Mouse (Mus musculus) granulocyte monocyte progenitor cell, adult 5-6 weeks (primary cell): ENCODE results near the gene Lrig3. TPM values are rescaled to one million over a fixed set of nuclear protein-coding genes. Genes with fewer than 3 reads are reported as not detected.
A peak's percentile ranks its signal among the peaks of the same experiment; 100 is the strongest.

ENCODE experiments used
- ATAC-seq: replicated peaks from 2 replicates; pipeline ENCODE4 v1.8.0; 2016; ENCODE audit warnings: mild to moderate bottlenecking, moderate TSS enrichment, inconsistent platforms; ENCODE audit not compliant: poor library complexity, severe bottlenecking
- total RNA-seq, 2 experiments: library from RNA; stranded (forward) in 1 of 2; stranded (reverse) in 1 of 2; fragments of 200-712, 200-1000 nt in 1 of 2; fragments of >200 nt in 1 of 2; fragmentation: Nextera tagmentation in 1 of 2; gene quantifications; 2 replicates each; pipeline ENCODE4 v1.2.3; 2014 to 2017

Gene Lrig3
- total RNA-seq, 2 experiments from 2014 or later: 1.5 TPM; not detected in 1

- no peak for ATAC-seq
These were observed 4.4 kb upstream of the Lrig3 start for GRCm38 (mm10) chr10:125961411-125962107.

GRCm38 (mm10) chr10:125964709-125965108, 1.3 kb upstream of the Lrig3 start:
- no peak for ATAC-seq

GRCm38 (mm10) chr10:125966481-125967251, 698 bp downstream of the Lrig3 start:
- peak; percentile 48 for ATAC-seq

DNA sequence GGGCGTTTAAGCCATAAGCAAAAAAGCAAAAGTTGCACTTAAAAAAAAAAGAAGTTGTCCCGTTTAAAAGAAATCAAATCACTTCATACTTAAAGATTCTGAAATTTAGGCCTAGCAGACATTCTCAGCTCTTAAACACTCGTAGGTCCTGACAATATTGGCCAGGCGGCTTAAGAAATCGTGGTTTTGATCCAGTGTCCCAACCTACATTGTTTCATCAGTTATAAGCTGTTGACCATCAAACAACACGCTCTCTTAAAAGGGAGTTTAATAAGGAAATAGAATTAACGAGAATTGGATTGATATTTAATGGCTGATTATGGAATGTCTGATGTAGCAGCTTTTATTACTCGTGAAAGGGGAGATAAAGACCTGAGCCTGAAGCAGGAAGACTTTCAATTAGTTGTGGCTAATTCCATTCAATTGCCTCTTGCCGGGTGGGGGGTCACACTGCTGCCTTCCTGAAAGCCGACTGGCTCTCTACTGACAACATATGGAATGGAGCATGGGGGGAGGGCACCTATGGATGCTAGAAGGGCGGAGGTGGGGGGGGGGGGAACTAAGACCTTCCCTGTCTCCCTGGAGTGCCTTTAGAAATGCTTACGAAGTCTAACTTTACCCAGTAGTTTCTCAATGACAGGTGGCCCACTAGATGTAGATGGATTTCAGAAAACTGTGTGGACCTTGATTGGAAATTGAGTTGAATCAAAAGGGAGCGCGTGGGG, 1.6 kb downstream of the Lrig3 start:
- ATAC-seq: no peak

- ATAC-seq: no peak
These were observed 2.5 kb downstream of the Lrig3 start for GRCm38 (mm10) chr10:125968191-125969132.

- ATAC-seq: no peak
These were observed 3.1 kb downstream of the Lrig3 start for GRCm38 (mm10) chr10:125969133-125969490.

DNA sequence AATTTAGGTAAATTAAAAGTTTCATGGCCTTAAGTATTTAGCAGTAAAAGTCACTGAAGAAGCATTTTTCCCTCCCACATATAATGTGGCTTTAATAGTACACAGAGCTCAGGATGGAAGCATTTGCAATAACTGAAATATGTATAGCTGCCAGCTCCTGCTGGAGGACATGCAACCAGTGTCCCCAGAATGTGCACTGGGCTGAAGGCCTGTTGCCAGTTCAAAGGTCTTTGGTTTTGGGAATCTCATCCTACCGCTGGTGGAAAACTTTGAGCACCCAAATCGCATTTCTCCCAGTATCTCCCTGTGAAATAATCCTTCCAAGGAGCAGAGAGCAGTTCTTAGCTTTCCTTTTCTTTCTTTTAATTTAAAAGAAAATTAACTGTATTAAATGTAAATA, 4.1 kb downstream of the Lrig3 start:
- ATAC-seq: no peak

DNA sequence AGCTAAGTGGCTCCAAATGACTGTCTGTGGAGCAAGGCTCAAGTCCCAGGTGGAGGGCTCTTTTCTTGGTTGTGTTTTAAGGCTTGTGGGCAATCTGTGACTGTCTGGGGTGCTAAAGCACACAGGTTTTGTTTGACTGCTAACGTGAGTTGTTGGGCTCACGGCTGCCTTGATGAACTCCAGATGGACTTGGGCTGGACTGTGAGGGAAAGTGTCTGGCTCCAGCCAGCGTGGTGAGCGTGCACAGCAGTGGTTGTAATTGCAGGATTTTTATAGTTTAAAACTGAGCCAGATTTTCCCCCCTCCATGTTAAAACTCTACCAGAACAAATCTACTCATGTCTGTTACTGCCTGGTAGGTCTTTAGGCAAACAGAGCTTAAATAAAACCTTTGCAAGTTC, 4.5 kb downstream of the Lrig3 start:
- no peak for ATAC-seq

- no peak for ATAC-seq
These were observed 7.8 kb downstream of the Lrig3 start for GRCm38 (mm10) chr10:125973726-125974125.

GRCm38 (mm10) chr10:125981938-125982337, 16.0 kb downstream of the Lrig3 start:
- no peak for ATAC-seq

DNA sequence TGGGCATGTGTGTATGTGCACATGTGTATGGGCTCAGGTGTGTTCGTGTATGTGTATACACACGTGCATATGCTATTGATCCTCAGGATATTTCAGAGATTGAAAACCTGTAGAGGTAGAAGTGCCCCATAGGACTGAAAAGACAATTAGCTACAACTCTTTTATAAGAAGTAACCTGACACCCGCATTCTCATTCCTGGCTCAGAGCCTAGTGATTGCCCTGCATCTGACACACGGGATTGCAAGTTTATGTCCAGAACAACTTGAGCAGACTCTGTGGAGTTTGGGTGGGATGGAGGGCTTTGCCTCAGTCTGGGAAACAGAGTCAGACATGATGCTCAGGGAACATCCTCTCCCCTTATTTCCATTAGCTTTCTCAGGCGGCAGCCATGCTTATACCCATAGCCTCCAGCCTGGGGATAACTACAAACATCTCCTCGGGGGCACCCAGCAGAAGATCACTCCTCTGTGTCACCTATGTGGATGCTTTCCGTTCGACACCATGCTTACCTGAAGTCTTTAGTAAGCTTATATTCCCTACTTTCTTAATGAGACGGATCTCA, 18.6 kb downstream of the Lrig3 start:
- no peak for ATAC-seq

- no peak for ATAC-seq
These were observed 19.8 kb downstream of the Lrig3 start for GRCm38 (mm10) chr10:125985795-125986194.

DNA sequence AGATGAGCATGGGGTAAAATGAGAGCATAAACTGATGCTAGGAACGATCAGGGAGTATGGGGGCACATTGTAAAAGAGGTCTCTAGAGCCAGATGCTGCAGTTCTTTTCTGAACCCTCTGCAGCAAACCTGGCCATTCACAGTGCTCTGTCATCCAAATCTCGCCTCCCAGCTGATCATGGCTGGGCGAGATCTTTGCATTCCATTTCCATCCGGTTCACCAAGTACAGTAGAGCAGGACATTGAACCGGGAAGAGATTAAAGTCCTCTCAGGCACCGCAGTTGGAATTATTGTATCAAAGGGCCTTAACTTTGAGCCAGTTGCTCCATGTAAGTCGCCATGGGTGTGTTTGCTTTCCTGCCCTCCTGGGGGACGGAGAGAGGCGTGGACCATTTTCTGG, 20.5 kb downstream of the Lrig3 start:
- no peak for ATAC-seq

DNA sequence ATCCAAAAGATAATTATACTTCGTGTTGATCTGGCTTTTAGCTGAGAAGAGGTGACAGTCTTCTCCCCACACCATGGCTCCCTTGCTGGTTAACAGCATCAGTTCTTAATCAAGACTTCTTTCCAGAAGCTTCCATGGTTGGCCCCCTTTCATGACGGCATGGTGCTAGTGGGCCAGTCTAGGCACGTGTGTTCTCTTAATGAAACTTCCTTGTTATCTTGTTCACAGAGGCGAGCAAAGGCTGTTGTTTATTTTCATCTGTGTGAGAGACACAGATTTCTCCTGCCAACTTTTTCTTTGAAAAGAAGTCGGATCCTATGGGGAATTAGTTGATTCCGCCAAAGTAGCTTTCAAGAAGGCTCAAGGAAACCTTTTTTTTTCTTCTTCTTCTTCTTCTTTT, 21.3 kb downstream of the Lrig3 start:
- ATAC-seq: no peak

DNA sequence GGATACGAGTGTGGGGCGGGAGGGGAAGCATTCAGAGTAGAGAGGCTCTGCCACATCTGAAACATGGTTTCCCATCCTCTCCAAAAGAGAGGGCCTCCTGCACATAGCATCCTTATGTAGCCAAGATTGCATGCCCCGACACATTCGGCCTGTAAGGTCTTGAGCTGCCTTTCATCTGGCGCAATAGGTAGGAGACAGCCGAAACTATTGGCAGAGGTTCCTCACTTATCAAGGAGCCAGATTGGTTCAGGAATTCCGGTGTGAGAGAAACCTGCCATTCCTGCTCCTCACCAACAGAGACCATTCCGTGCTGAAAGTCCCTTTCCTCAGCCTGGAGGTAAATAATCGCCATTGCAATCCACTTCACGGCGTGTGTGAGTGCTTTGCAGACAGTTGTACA, 22.1 kb downstream of the Lrig3 start:
- no peak for ATAC-seq

DNA sequence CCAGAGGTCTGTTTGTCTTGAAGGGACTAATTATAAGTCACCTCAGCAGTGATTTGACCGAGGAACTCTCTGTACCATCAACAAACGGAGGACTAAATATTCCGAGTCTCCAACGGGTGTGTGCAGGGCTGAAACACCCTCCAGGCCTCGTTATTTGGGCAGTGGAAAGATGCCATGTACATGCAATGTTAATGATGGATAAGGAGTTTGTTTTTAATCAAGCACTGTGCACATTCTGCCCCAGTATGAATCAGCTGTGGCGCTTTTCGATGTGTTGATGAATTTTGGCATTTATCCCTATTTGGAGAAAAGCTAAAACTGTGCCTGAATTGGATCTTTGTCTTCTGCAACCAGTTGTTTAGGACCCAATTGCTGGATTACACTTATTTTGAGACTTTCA, 23.9 kb downstream of the Lrig3 start:
- ATAC-seq: no peak

GRCm38 (mm10) chr10:125990394-125990793, 24.4 kb downstream of the Lrig3 start:
- ATAC-seq: no peak

DNA sequence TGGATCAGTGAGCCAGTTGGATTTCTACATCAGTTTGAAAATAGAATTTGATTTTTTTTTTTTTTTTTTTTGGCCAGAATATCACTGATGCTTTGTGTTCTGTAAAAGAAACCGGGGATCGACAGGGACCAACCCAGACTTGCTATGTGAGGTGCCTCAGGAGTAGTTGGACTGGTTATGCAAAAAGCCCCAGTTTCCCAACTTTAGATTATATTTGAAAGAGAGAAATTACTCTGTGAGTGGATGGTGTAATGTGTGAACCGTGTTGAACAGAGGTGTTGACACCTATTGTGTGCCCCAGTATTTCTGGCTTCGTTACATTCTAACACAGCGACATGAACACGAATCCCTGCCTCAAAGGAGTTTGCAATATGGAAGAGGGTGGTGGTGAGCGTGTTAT, 25.9 kb downstream of the Lrig3 start:
- no peak for ATAC-seq

- ATAC-seq: peak; percentile 100
These were observed 28.9 kb downstream of the Lrig3 start for GRCm38 (mm10) chr10:125994855-125995254.

- no peak for ATAC-seq
These were observed 29.7 kb downstream of the Lrig3 start for GRCm38 (mm10) chr10:125995701-125996100.
